Mouse (Mus musculus): ENCODE measurements around the gene Mall. TPM values are rescaled to one million over a fixed set of nuclear protein-coding genes. Genes with fewer than 3 reads are reported as not detected.

The Mall gene
- polyA plus RNA-seq, 1 experiment from 2014 or later: 0.06 TPM

- DNase-seq: no peak
- ATAC-seq (ENCODE audit: low read depth): no peak
- Histone ChIP-seq H3K27ac (no peak overlapping the region), H3K27me3 (peaks cover 26% of the 10 kb centered on the region), H3K9me3 (replicated peaks) (no peaks in the 10 kb centered on the region), H3K36me3 (no peaks in the 10 kb centered on the region), H3K4me3 (replicated peaks) (no peak overlapping the region), H3K4me2 (no peak overlapping the region), H3K9ac (no peak overlapping the region), H3K4me1 (replicated peaks) (no peaks in the 10 kb centered on the region)
- 41% methylated on average over 15 of the region's 15 CpGs for WGBS (ENCODE audit: insufficient replicate concordance)
These were observed 876 bp downstream of the Mall start for GRCm38 (mm10) chr2:127728661-127729450.

- Histone ChIP-seq H3K27ac (no peak overlapping the region), H3K9me3 (replicated peaks) (no peaks in the 10 kb centered on the region), H3K9ac (no peak overlapping the region), H3K4me3 (replicated peaks) (no peak overlapping the region), H3K27me3 (peaks cover 26% of the 10 kb centered on the region), H3K4me1 (replicated peaks) (no peaks in the 10 kb centered on the region), H3K36me3 (no peaks in the 10 kb centered on the region), H3K4me2 (no peak overlapping the region)
- 42% methylated on average over 6 of the region's 6 CpGs for WGBS (ENCODE audit: insufficient replicate concordance)
- ATAC-seq (ENCODE audit: low read depth): no peak
- no peak for DNase-seq
These were observed 1.6 kb downstream of the Mall start for GRCm38 (mm10) chr2:127728146-127728545.

- H3K27me3 ChIP-seq: no peaks in the 10 kb centered on the region
- H3K4me2 ChIP-seq: no peak overlapping the region
- no peak overlapping the region for H3K4me3 ChIP-seq (replicated peaks)
- DNase-seq (no peak), ATAC-seq (ENCODE audit: low read depth) (no peak)
- H3K27ac ChIP-seq: no peak overlapping the region
- no peaks in the 10 kb centered on the region for H3K36me3 ChIP-seq
- H3K9me3 ChIP-seq (replicated peaks): no peaks in the 10 kb centered on the region
- H3K9ac ChIP-seq: no peak overlapping the region
- 0 out of 2 replicates have a peak, but pooled peaks cover 2% of the 10 kb centered on the region for H3K4me1 ChIP-seq (replicated peaks)
- WGBS (ENCODE audit: insufficient replicate concordance): 28% methylated on average over 4 of the region's 4 CpGs
These were observed 6.5 kb downstream of the Mall start for GRCm38 (mm10) chr2:127723193-127723592.

- no peaks in the 10 kb centered on the region for H3K36me3 ChIP-seq
- H3K4me3 ChIP-seq (replicated peaks): no peak overlapping the region
- H3K9ac ChIP-seq: no peak overlapping the region
- H3K4me2 ChIP-seq: no peak overlapping the region
- DNase-seq (no peak), ATAC-seq (ENCODE audit: low read depth) (peak; percentile 36; the same call in 1 of the 2 replicates)
- no peaks in the 10 kb centered on the region for H3K27me3 ChIP-seq
- H3K27ac ChIP-seq: peak overlapping the region; percentile 43
- no peaks in the 10 kb centered on the region for H3K9me3 ChIP-seq (replicated peaks)
- 32% methylated on average over 7 of the region's 7 CpGs for WGBS (ENCODE audit: insufficient replicate concordance)
- 0 out of 2 replicates have a peak, but pooled peaks cover 2% of the 10 kb centered on the region for H3K4me1 ChIP-seq (replicated peaks)
These were observed 7.4 kb downstream of the Mall start for GRCm38 (mm10) chr2:127722176-127722892.

DNA sequence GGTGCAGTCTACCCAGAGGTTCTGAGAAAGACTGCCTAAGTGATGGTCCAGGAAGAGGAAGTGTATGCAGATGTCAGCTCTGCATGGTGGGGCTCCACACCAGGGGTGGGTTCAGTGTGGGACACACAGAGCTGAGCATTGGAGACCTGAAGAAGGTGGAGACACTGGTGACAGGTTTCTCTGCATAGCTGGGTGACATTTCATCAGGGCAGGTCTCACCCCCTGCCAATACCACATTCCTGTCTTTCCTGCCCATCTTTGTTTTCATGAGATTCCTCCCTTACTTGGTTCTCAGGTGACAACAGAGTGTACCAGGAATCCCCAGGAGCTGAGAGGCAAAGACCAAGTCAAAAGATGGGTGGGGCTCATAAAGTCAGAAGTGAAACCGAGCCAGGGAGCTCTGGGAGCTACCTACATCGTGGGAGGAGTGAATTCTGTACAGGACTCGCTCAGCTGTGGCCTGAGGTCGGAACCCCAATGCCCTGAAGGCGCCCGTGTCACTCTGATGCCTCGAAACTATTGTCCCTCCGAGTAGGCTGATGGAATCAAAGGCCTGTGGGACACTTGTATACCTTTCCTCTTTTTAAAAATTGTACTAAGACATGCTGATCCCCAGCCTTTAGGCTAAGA, 10.8 kb downstream of the Mall start:
- Histone ChIP-seq H3K9ac (no peak overlapping the region), H3K4me2 (no peak overlapping the region), H3K36me3 (no peaks in the 10 kb centered on the region), H3K4me1 (replicated peaks) (0 out of 2 replicates have a peak, but pooled peaks cover 2% of the 10 kb centered on the region), H3K4me3 (replicated peaks) (no peak overlapping the region), H3K27ac (no peak overlapping the region), H3K27me3 (no peaks in the 10 kb centered on the region), H3K9me3 (replicated peaks) (no peaks in the 10 kb centered on the region)
- ATAC-seq (ENCODE audit: low read depth) (no peak), DNase-seq (no peak)
- WGBS (ENCODE audit: insufficient replicate concordance): 57% methylated on average over 8 of the region's 8 CpGs

DNA sequence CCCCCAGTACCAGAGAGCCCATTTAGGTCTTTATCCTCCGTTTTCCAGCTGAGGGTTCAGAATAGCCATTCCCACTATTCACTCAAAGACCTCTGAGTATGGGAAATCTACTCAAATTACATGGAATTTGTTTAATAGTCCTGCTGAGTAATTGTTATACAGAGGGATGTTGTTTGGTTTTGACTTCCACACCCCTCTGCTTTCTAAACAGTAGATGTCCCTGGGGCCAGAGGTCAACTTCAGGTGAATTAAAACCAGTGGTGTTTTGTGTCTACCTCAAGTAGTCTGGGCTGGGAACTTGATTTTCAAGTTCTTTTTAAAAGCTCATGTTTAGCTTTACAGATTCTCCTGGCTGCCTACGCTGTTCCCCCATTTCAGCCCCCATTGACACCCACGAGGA, 15.0 kb downstream of the Mall start:
- no peak overlapping the region for H3K4me2 ChIP-seq
- H3K27ac ChIP-seq: no peak overlapping the region
- no peak overlapping the region for H3K4me3 ChIP-seq (replicated peaks)
- ATAC-seq (ENCODE audit: low read depth): no peak
- no peaks in the 10 kb centered on the region for H3K4me1 ChIP-seq (replicated peaks)
- H3K36me3 ChIP-seq: no peaks in the 10 kb centered on the region
- H3K27me3 ChIP-seq: no peaks in the 10 kb centered on the region
- DNase-seq: no peak
- no peak overlapping the region for H3K9ac ChIP-seq
- no peaks in the 10 kb centered on the region for H3K9me3 ChIP-seq (replicated peaks)
- 57% methylated on average over 3 of the region's 3 CpGs for WGBS (ENCODE audit: insufficient replicate concordance)

GRCm38 (mm10) chr2:127708792-127709191, 20.9 kb downstream of the Mall start:
- Histone ChIP-seq H3K9ac (no peak overlapping the region), H3K4me3 (replicated peaks) (no peak overlapping the region), H3K27me3 (no peaks in the 10 kb centered on the region), H3K4me1 (replicated peaks) (no peaks in the 10 kb centered on the region), H3K27ac (no peak overlapping the region), H3K36me3 (no peaks in the 10 kb centered on the region), H3K9me3 (replicated peaks) (no peaks in the 10 kb centered on the region), H3K4me2 (no peak overlapping the region)
- DNase-seq: no peak
- 70% methylated on average over 3 of the region's 3 CpGs for WGBS (ENCODE audit: insufficient replicate concordance)
- no peak for ATAC-seq (ENCODE audit: low read depth)

DNA sequence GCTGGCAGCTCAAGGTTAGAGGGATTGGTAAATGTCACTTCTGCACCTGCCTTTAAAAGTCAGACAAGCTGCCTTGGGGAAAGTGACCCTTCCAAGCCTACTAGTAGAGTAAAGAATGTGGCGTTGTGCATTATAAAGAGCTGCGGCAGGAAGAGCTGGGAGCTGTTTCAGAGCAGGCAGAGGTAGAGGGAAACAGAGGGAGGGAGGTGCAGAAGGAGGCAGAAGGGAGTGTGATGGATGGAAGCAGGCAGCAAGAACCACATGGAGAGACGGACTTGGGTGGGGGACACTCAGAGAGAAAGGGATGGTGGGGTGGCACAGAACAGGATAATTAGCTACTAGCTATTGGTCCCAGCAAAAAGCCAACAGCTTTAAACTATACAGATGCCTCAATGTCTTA, 21.7 kb downstream of the Mall start:
- DNase-seq: no peak
- Histone ChIP-seq H3K4me1 (replicated peaks) (no peaks in the 10 kb centered on the region), H3K9ac (no peak overlapping the region), H3K4me3 (replicated peaks) (no peak overlapping the region), H3K36me3 (no peaks in the 10 kb centered on the region), H3K4me2 (no peak overlapping the region), H3K27me3 (no peaks in the 10 kb centered on the region), H3K9me3 (replicated peaks) (no peaks in the 10 kb centered on the region), H3K27ac (no peak overlapping the region)
- WGBS (ENCODE audit: insufficient replicate concordance): 62% methylated on average over 3 of the region's 3 CpGs
- ATAC-seq (ENCODE audit: low read depth): no peak

DNA sequence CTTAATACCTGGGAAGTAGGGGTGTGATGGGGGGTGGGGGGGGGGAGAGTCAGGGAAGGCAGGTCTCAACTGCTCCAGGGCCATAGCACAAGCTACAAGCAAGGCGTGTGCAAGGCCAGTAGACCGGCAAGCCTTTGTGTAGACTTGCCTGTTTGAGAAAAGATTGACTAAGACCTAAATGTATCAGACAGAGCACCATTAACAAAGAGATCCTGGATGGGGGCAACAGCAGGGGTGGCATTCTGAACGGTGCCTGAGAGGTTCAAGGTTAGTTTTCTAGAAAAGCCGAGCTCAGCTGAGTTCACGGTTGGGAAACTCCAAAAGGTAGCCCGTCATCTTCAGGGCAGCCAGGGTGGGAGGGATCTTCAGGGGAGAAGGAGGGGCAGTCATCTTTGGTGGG, 24.5 kb downstream of the Mall start:
- Histone ChIP-seq H3K27me3 (no peaks in the 10 kb centered on the region), H3K9ac (no peak overlapping the region), H3K36me3 (no peaks in the 10 kb centered on the region), H3K9me3 (replicated peaks) (no peaks in the 10 kb centered on the region), H3K4me2 (no peak overlapping the region), H3K4me1 (replicated peaks) (no peaks in the 10 kb centered on the region), H3K4me3 (replicated peaks) (no peak overlapping the region), H3K27ac (no peak overlapping the region)
- ATAC-seq (ENCODE audit: low read depth): no peak
- WGBS (ENCODE audit: insufficient replicate concordance): 76% methylated on average over 6 of the region's 6 CpGs
- no peak for DNase-seq

GRCm38 (mm10) chr2:127689239-127689638, 40.5 kb downstream of the Mall start:
- WGBS (ENCODE audit: insufficient replicate concordance): 58% methylated on average over 4 of the region's 4 CpGs
- H3K4me2 ChIP-seq: no peak overlapping the region
- no peaks in the 10 kb centered on the region for H3K9me3 ChIP-seq (replicated peaks)
- no peaks in the 10 kb centered on the region for H3K27me3 ChIP-seq
- no peak overlapping the region for H3K27ac ChIP-seq
- H3K9ac ChIP-seq: no peak overlapping the region
- ATAC-seq (ENCODE audit: low read depth) (no peak), DNase-seq (no peak)
- no peaks in the 10 kb centered on the region for H3K36me3 ChIP-seq
- H3K4me1 ChIP-seq (replicated peaks): no peaks in the 10 kb centered on the region
- no peak overlapping the region for H3K4me3 ChIP-seq (replicated peaks)

- peak; percentile 13 for DNase-seq
- no peaks in the 10 kb centered on the region for H3K9me3 ChIP-seq (replicated peaks)
- WGBS (ENCODE audit: insufficient replicate concordance): 37% methylated on average over 12 of the region's 12 CpGs
- H3K4me2 ChIP-seq: no peak overlapping the region
- H3K27me3 ChIP-seq: no peaks in the 10 kb centered on the region
- no peak for ATAC-seq (ENCODE audit: low read depth)
- H3K36me3 ChIP-seq: no peaks in the 10 kb centered on the region
- H3K4me3 ChIP-seq (replicated peaks): no peak overlapping the region
- no peaks in the 10 kb centered on the region for H3K4me1 ChIP-seq (replicated peaks)
- no peak overlapping the region for H3K27ac ChIP-seq
- H3K9ac ChIP-seq: no peak overlapping the region
These were observed 45.9 kb downstream of the Mall start for GRCm38 (mm10) chr2:127683687-127684331.
